Mouse (Mus musculus) bone marrow macrophage, adult 2 months (primary cell): ENCODE data around the gene Phlpp2.

Experiments used
- CTCF ChIP-seq: IDR thresholded peaks from 2 replicates; pipeline ENCODE4 v1.5.1; 2012; ENCODE audit warnings: low read depth, mild to moderate bottlenecking, low read length, moderate library complexity
- POLR2A ChIP-seq: IDR thresholded peaks from 2 replicates; pipeline ENCODE4 v1.6.1; 2012; ENCODE audit warnings: mild to moderate bottlenecking, low read depth, low read length, borderline replicate concordance

GRCm38 (mm10) chr8:109865536-109865935, 2.8 kb upstream of the Phlpp2 start:
- no peak for TF ChIP-seq POLR2A
- no peak for TF ChIP-seq CTCF
